Mouse (Mus musculus) central nervous system, embryonic 11.5 days (tissue): Measurements from ENCODE around the gene Calcb. TPM values are rescaled to one million over a fixed set of nuclear protein-coding genes. Genes with fewer than 3 reads are reported as not detected.

ENCODE experiments used
- polyA plus RNA-seq: library from polyadenylated mRNA; depleted of rRNA; stranded (reverse); fragments of >200 nt; gene quantifications from 2 replicates; pipeline ENCODE4 v1.2.3, GENCODE M21; 2012; rRNA removed

Gene Calcb
- polyA plus RNA-seq = 0.58 TPM in 1 of 2 replicates, not detected in the other

GRCm38 (mm10) chr7:114718300-114718699 is at the start of gene Calcb:
Calcb (plus strand) TSS chr7:114718643.

GRCm38 (mm10) chr7:114743022-114743780 is 24.8 kb downstream of the Calcb start, which contains the start of gene Insc:
Insc (plus strand) TSS chr7:114743694.

Other genes with a start within 250 kb of the Calcb start
- 0.47 and 0.77 TPM in 2 replicates for gene Cyp2r1, start 155.7 kb upstream of the Calcb start, polyA plus RNA-seq
- gene Calca, start 82.3 kb upstream of the Calcb start, polyA plus RNA-seq = 19.9 and 24.0 TPM in 2 replicates
- gene Insc, start 25.1 kb downstream of the Calcb start, polyA plus RNA-seq = 2.2 and 4.3 TPM in 2 replicates